Mouse (Mus musculus) right cerebral cortex, postnatal 36 days (tissue): ENCODE data around the gene Gm42906.

Source experiments
- DNase-seq, 2 experiments: peaks; one replicate each; pipeline ENCODE4 v3.0.0; 2022; ENCODE audit warnings: low spot score in 2 of 2, mixed read lengths in 1 of 2

The Gm42906 gene

GRCm38 (mm10) chr5:151024483-151024882 lies 403.5 kb downstream of the Gm42906 start:
- DNase-seq, result no peak

- DNase-seq, result peak; percentile 16 to 26
Observed at GRCm38 (mm10) chr5:151023461-151023860, 404.5 kb downstream of the Gm42906 start.

GRCm38 (mm10) chr5:151022939-151023338 lies 405.0 kb downstream of the Gm42906 start:
- no peak for DNase-seq

GRCm38 (mm10) chr5:151022026-151022425 lies 405.9 kb downstream of the Gm42906 start:
- DNase-seq, result peak in 1 of 2 experiments; percentile 52

GRCm38 (mm10) chr5:151020831-151021230 lies 407.1 kb downstream of the Gm42906 start:
- DNase-seq, result no peak

GRCm38 (mm10) chr5:151020031-151020820 lies 407.7 kb downstream of the Gm42906 start:
- DNase-seq, result peak in 1 of 2 experiments; percentile 36

GRCm38 (mm10) chr5:151018959-151019358 lies 409.0 kb downstream of the Gm42906 start:
- DNase-seq, result no peak

- DNase-seq, result no peak
Observed at GRCm38 (mm10) chr5:151018450-151018849, 409.5 kb downstream of the Gm42906 start.
